Mouse (Mus musculus) cerebellum, adult 2 months (tissue): ENCODE data around the gene Fam84b.

ENCODE experiments used
- CTCF ChIP-seq: fragments of 200-500 bp; IDR thresholded peaks from 2 replicates; pipeline ENCODE4 v1.5.1; 2011; ENCODE audit warnings: low read depth, mild to moderate bottlenecking, control low read depth, low read length, moderate library complexity, borderline replicate concordance; ENCODE audit not compliant: insufficient read depth
- POLR2A ChIP-seq: fragments of 200-500 bp; IDR thresholded peaks from 2 replicates; pipeline ENCODE4 v1.6.1; 2011; ENCODE audit warnings: low read length, control low read depth, borderline replicate concordance; ENCODE audit not compliant: insufficient read depth

DNA sequence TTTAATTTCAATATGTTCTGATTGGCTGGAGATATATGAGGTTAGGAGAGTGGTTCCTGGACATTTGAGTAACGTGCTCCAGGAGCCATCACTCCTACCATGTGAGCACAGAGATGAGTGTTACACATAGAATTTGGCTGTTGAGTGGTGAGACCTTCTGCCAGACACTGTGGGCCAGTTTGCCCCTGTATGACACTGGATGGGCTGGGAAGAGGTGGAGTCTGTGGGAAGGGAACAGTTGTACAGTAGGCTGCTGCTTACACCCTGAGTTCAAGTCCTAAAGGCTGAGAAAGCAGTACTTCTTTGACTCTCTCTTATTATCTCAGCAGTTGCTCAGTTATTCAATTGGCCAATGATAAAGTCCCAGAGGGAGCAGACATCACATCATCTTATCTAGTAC is 27.4 kb downstream of the Fam84b start:
- TF ChIP-seq POLR2A (no peak), CTCF (no peak)
